Mouse (Mus musculus) gastrocnemius, adult 8-10 months (tissue): Measurements from ENCODE around the gene Mycbpap. TPM values are rescaled to one million over a fixed set of nuclear protein-coding genes. Genes with fewer than 3 reads are reported as not detected.

Source experiments
- total RNA-seq, 4 experiments: library from RNA; stranded (reverse); gene quantifications; 2 replicates each; pipeline ENCODE4 v1.2.4; 2022

Gene Mycbpap
- total RNA-seq, 4 experiments from 2014 or later = not detected

Other genes with a start within 250 kb of the Mycbpap start
- gene Gm21885, start 239.9 kb downstream of the Mycbpap start, total RNA-seq = not detected
- gene Luc7l3, start 199.8 kb downstream of the Mycbpap start, total RNA-seq = 10 to 100 TPM; 21.7 to 37.7 (median 28.2) TPM
- gene Ankrd40, start 193.7 kb downstream of the Mycbpap start, total RNA-seq = 100 to 1,000 TPM; 219 to 291 (median 246) TPM
- under 1 TPM; 0.17 to 0.65 (median 0.36) TPM for gene Abcc3, start 128.7 kb downstream of the Mycbpap start, total RNA-seq
- gene Cacna1g, start 47.5 kb downstream of the Mycbpap start, total RNA-seq = 1 to 10 TPM in 2 of 4 experiments, under 1 TPM in 2; 0.63 to 1.3 (median 0.86) TPM
- not detected for gene Spata20, start 35.6 kb downstream of the Mycbpap start, total RNA-seq
- under 1 TPM in 1 of 4 experiments, not detected in 3; 0.11 TPM for gene Epn3, start 21.8 kb downstream of the Mycbpap start, total RNA-seq
- gene Rsad1, start 27.5 kb upstream of the Mycbpap start, total RNA-seq = 1 to 10 TPM; 4.0 to 5.1 (median 4.4) TPM
- 10 to 100 TPM in 2 of 4 experiments, 1 to 10 TPM in 2; 3.0 to 32.8 (median 13.1) TPM for gene Chad, start 43.3 kb upstream of the Mycbpap start, total RNA-seq
- 1 to 10 TPM; 1.2 to 2.6 (median 1.9) TPM for gene Acsf2, start 80.1 kb upstream of the Mycbpap start, total RNA-seq
- gene Lrrc59, start 108.0 kb upstream of the Mycbpap start, total RNA-seq = 10 to 100 TPM; 35.1 to 44.4 (median 36.4) TPM
- gene Mrpl27, start 132.0 kb upstream of the Mycbpap start, total RNA-seq = 10 to 100 TPM; 43.5 to 48.0 (median 45.8) TPM
- not detected for gene Eme1, start 132.2 kb upstream of the Mycbpap start, total RNA-seq
- 1 to 10 TPM; 2.3 to 4.3 (median 3.7) TPM for gene Xylt2, start 155.8 kb upstream of the Mycbpap start, total RNA-seq
- not detected for gene Gm11541, start 182.8 kb upstream of the Mycbpap start, total RNA-seq
- gene Cdc34b, start 220.0 kb upstream of the Mycbpap start, total RNA-seq = 1 to 10 TPM in 3 of 4 experiments, under 1 TPM in 1; 0.63 to 1.6 (median 1.1) TPM